In genomic region chr5:108713096-108713495, GRCm38 (mm10) we compare ENCODE assay signal across 22 mouse cellular contexts. TPM values are rescaled to one million over a fixed set of nuclear protein-coding genes. Genes with fewer than 3 reads are reported as not detected.
DNase-seq lines count a peak whose midpoint lies in the region; ATAC-seq and TF ChIP-seq lines count a peak whose summit lies in the region.
"Had no signal": no experiment of that assay in that cellular context is flagged by ENCODE, and none has a peak within 500 bp of the region (broad histone marks: within the 10 kb centered on the region; RNA-seq: fewer than 3 reads in every experiment).

No protein-coding gene starts in this region.

- H3K9ac ChIP-seq in forebrain, embryonic 11.5 days (ENCODE audit: low read length): no peak overlapping the region
- no peak overlapping the region for H3K9ac ChIP-seq in limb, embryonic 13.5 days
- no peak overlapping the region for H3K9ac ChIP-seq in midbrain, embryonic 13.5 days (replicated peaks)
- H3K9ac ChIP-seq: embryonic facial prominence, embryonic 12.5 days; forebrain, embryonic 13.5 days; forebrain, postnatal 0 days; hindbrain, embryonic 15.5 days had no signal

- no peak overlapping the region for H3K27ac ChIP-seq in forebrain, embryonic 11.5 days (ENCODE audit: low read depth, low read length)
- H3K27ac ChIP-seq in forebrain, embryonic 10.5 days: no peak overlapping the region
- peak overlapping the region; percentile 79 for H3K27ac ChIP-seq in layer of hippocampus, adult 2 months
- H3K27ac ChIP-seq in limb, embryonic 13.5 days: peak overlapping the region; percentile 90
- H3K27ac ChIP-seq in midbrain, embryonic 13.5 days: no peak overlapping the region
- H3K27ac ChIP-seq: embryonic facial prominence, embryonic 12.5 days; forebrain, embryonic 13.5 days; hindbrain, embryonic 10.5 days had no signal

- H3K4me3 ChIP-seq in forebrain, embryonic 11.5 days (ENCODE audit: low read depth, low read length): no peak overlapping the region
- no peak overlapping the region for H3K4me3 ChIP-seq in forebrain, embryonic 10.5 days
- H3K4me3 ChIP-seq in layer of hippocampus, adult 2 months: no peak overlapping the region
- H3K4me3 ChIP-seq in limb, embryonic 13.5 days: no peak overlapping the region
- no peak overlapping the region for H3K4me3 ChIP-seq in midbrain, embryonic 13.5 days (replicated peaks)
- H3K4me3 ChIP-seq: embryonic facial prominence, embryonic 12.5 days; forebrain, embryonic 13.5 days; hindbrain, embryonic 10.5 days; hindbrain, embryonic 15.5 days had no signal

- WGBS in forebrain, embryonic 11.5 days: 84% methylated on average over 2 of the region's 2 CpGs
- 89% methylated on average over 2 of the region's 2 CpGs for WGBS in forebrain, embryonic 10.5 days
- WGBS in limb, embryonic 13.5 days: 91% methylated on average over 2 of the region's 2 CpGs
- WGBS in midbrain, embryonic 13.5 days: 87% methylated on average over 2 of the region's 2 CpGs

- ATAC-seq in forebrain, embryonic 11.5 days (replicated peaks; ENCODE audit: low FRiP score): no peak
- ATAC-seq in limb, embryonic 13.5 days (ENCODE audit: low FRiP score, low read depth): no peak
- no peak for ATAC-seq in midbrain, embryonic 13.5 days
- ATAC-seq in frontal cortex, adult (ENCODE audit: low TSS enrichment): no peak
- ATAC-seq: activated CD4-positive, CD25-positive, alpha-beta regulatory T cell, adult 4 months; inflammation-experienced regulatory T-cells, adult 6 months; intestine, postnatal 0 days; Patski had no signal

- no peak overlapping the region for H3K4me2 ChIP-seq in forebrain, embryonic 11.5 days (ENCODE audit: low read depth, low read length, severe bottlenecking)
- no peak overlapping the region for H3K4me2 ChIP-seq in limb, embryonic 13.5 days (replicated peaks)
- H3K4me2 ChIP-seq in midbrain, embryonic 13.5 days (replicated peaks): no peak overlapping the region
- H3K4me2 ChIP-seq: embryonic facial prominence, embryonic 12.5 days; forebrain, embryonic 13.5 days; heart, embryonic 11.5 days; hindbrain, embryonic 15.5 days had no signal

- H3K36me3 ChIP-seq in forebrain, embryonic 11.5 days (ENCODE audit: control insufficient read depth, insufficient read depth, low read length): no peaks in the 10 kb centered on the region
- peaks cover 8% of the 10 kb centered on the region; the same call in 1 of the 2 replicates for H3K36me3 ChIP-seq in forebrain, embryonic 10.5 days (replicated peaks)
- peaks cover 9% of the 10 kb centered on the region; the same call in 1 of the 2 replicates for H3K36me3 ChIP-seq in limb, embryonic 13.5 days
- no peaks in the 10 kb centered on the region for H3K36me3 ChIP-seq in midbrain, embryonic 13.5 days
- H3K36me3 ChIP-seq: hindbrain, embryonic 15.5 days had no signal

- DNase-seq in forebrain, embryonic 11.5 days (ENCODE audit: low spot score): peak; percentile 40
- no peak for DNase-seq in forebrain, embryonic 10.5 days (ENCODE audit: extremely low spot score, low spot score)
- no peak for DNase-seq in layer of hippocampus, adult 2 months (ENCODE audit: low spot score in 2 of 2)
- no peak for DNase-seq in layer of hippocampus, postnatal 36 days
- DNase-seq: cerebellum, adult 9-10 months; cerebellum, postnatal 25 days; forebrain, postnatal 0 days; gastrocnemius, postnatal 10 days; heart, adult 18-20 months had no signal

- TF ChIP-seq CTCF in layer of hippocampus, adult 2 months (conservative IDR thresholded peaks at IDR 0.05): no peak

- no peaks in the 10 kb centered on the region for H3K27me3 ChIP-seq in forebrain, embryonic 11.5 days (ENCODE audit: control insufficient read depth, insufficient read depth, low read length)
- no peaks in the 10 kb centered on the region for H3K27me3 ChIP-seq in forebrain, embryonic 10.5 days (ENCODE audit: poor library complexity, severe bottlenecking)
- H3K27me3 ChIP-seq in limb, embryonic 13.5 days: no peaks in the 10 kb centered on the region
- no peaks in the 10 kb centered on the region for H3K27me3 ChIP-seq in midbrain, embryonic 13.5 days
- H3K27me3 ChIP-seq: embryonic facial prominence, embryonic 12.5 days; forebrain, embryonic 13.5 days; hindbrain, embryonic 15.5 days; Patski had no signal

- peaks cover 2% of the 10 kb centered on the region; the same call in 1 of the 2 replicates for H3K4me1 ChIP-seq in forebrain, embryonic 11.5 days (replicated peaks; ENCODE audit: control insufficient read depth, insufficient read depth, low read length)
- H3K4me1 ChIP-seq in forebrain, embryonic 10.5 days: peaks cover 12% of the 10 kb centered on the region
- H3K4me1 ChIP-seq in limb, embryonic 13.5 days: peaks cover 33% of the 10 kb centered on the region
- peaks cover 6% of the 10 kb centered on the region; the same call in 1 of the 2 replicates for H3K4me1 ChIP-seq in midbrain, embryonic 13.5 days (replicated peaks)

- no peaks in the 10 kb centered on the region for H3K9me3 ChIP-seq in forebrain, embryonic 11.5 days (ENCODE audit: control insufficient read depth, low read length)
- no peaks in the 10 kb centered on the region for H3K9me3 ChIP-seq in forebrain, embryonic 10.5 days
- no peaks in the 10 kb centered on the region for H3K9me3 ChIP-seq in limb, embryonic 13.5 days
- H3K9me3 ChIP-seq in midbrain, embryonic 13.5 days: no peaks in the 10 kb centered on the region
- H3K9me3 ChIP-seq: embryonic facial prominence, embryonic 12.5 days; forebrain, embryonic 13.5 days; hindbrain, embryonic 10.5 days; hindbrain, embryonic 15.5 days had no signal

RNA-seq across cellular contexts. Expression of gene Fgfrl1, which starts 20.9 kb away (rescaled TPM):
- polyA plus RNA-seq in forebrain, embryonic 11.5 days (2014; fragmentation: Nextera tagmentation; extraction: Ambion mirVana): 22.0 and 24.5 TPM in 2 replicates
- polyA plus RNA-seq in forebrain, embryonic 10.5 days (2016; fragmentation: Nextera tagmentation; extraction: Ambion mirVana): 10.4 and 12.3 TPM in 2 replicates
- 10 to 100 TPM; 21.3 to 22.4 TPM for total RNA-seq in layer of hippocampus, adult 2 months (2021)
- 10 to 100 TPM; 20.8 to 29.5 TPM for total RNA-seq in layer of hippocampus, postnatal 36 days (2021)
- polyA plus RNA-seq in limb, embryonic 13.5 days (2015; fragmentation: Nextera tagmentation; extraction: Ambion mirVana): 44.8 and 52.4 TPM in 2 replicates
- polyA plus RNA-seq in midbrain, embryonic 13.5 days (2015; fragmentation: Nextera tagmentation; extraction: Ambion mirVana): 4.0 and 5.3 TPM in 2 replicates
- polyA plus RNA-seq: activated CD4-positive, CD25-positive, alpha-beta regulatory T cell, adult 4 months had no signal

RNA-seq across cellular contexts. Expression of gene Slc26a1, which starts 37.7 kb away (rescaled TPM):
- 1.1 and 1.5 TPM in 2 replicates for polyA plus RNA-seq in forebrain, embryonic 11.5 days (2014; fragmentation: Nextera tagmentation; extraction: Ambion mirVana)
- polyA plus RNA-seq in forebrain, embryonic 10.5 days (2016; fragmentation: Nextera tagmentation; extraction: Ambion mirVana): 0.77 and 1.0 TPM in 2 replicates
- total RNA-seq in layer of hippocampus, adult 2 months (2021): 1 to 10 TPM; 1.2 TPM
- 1 to 10 TPM; 1.2 TPM for total RNA-seq in layer of hippocampus, postnatal 36 days (2021)
- 1.5 and 1.8 TPM in 2 replicates for polyA plus RNA-seq in limb, embryonic 13.5 days (2015; fragmentation: Nextera tagmentation; extraction: Ambion mirVana)
- 1.7 and 2.6 TPM in 2 replicates for polyA plus RNA-seq in midbrain, embryonic 13.5 days (2015; fragmentation: Nextera tagmentation; extraction: Ambion mirVana)
- total RNA-seq: heart, adult 18-20 months; heart, postnatal 25 days had no signal

RNA-seq across cellular contexts. Expression of gene Dgkq, which starts 43.6 kb away (rescaled TPM):
- 13.6 and 13.9 TPM in 2 replicates for polyA plus RNA-seq in forebrain, embryonic 11.5 days (2014; fragmentation: Nextera tagmentation; extraction: Ambion mirVana)
- 11.3 and 13.3 TPM in 2 replicates for polyA plus RNA-seq in forebrain, embryonic 10.5 days (2016; fragmentation: Nextera tagmentation; extraction: Ambion mirVana)
- 10 to 100 TPM; 50.2 to 51.5 TPM for total RNA-seq in layer of hippocampus, adult 2 months (2021)
- 10 to 100 TPM; 52.6 to 55.0 TPM for total RNA-seq in layer of hippocampus, postnatal 36 days (2021)
- polyA plus RNA-seq in limb, embryonic 13.5 days (2015; fragmentation: Nextera tagmentation; extraction: Ambion mirVana): 15.9 and 16.8 TPM in 2 replicates
- 23.7 and 26.6 TPM in 2 replicates for polyA plus RNA-seq in midbrain, embryonic 13.5 days (2015; fragmentation: Nextera tagmentation; extraction: Ambion mirVana)

RNA-seq across cellular contexts. Expression of gene Idua, which starts 53.0 kb away (rescaled TPM):
- 11.5 and 11.6 TPM in 2 replicates for polyA plus RNA-seq in forebrain, embryonic 11.5 days (2014; fragmentation: Nextera tagmentation; extraction: Ambion mirVana)
- 10.2 and 11.0 TPM in 2 replicates for polyA plus RNA-seq in forebrain, embryonic 10.5 days (2016; fragmentation: Nextera tagmentation; extraction: Ambion mirVana)
- total RNA-seq in layer of hippocampus, adult 2 months (2021): 10 to 100 TPM; 16.8 to 17.1 TPM
- total RNA-seq in layer of hippocampus, postnatal 36 days (2021): 10 to 100 TPM; 13.9 to 16.0 TPM
- polyA plus RNA-seq in limb, embryonic 13.5 days (2015; fragmentation: Nextera tagmentation; extraction: Ambion mirVana): 16.2 and 18.2 TPM in 2 replicates
- polyA plus RNA-seq in midbrain, embryonic 13.5 days (2015; fragmentation: Nextera tagmentation; extraction: Ambion mirVana): 10.6 and 10.7 TPM in 2 replicates

Comparison
In these comparisons a context has a peak if more than half of its experiments do, and no peak if none do; other contexts are left out.
1. H3K27ac ChIP-seq: peak in layer of hippocampus, adult 2 months (single experiment) and limb, embryonic 13.5 days (single experiment); none in forebrain, embryonic 11.5 days (single experiment), forebrain, embryonic 10.5 days (single experiment) and midbrain, embryonic 13.5 days (single experiment).